Mouse (Mus musculus) heart, embryonic 11.5 days (tissue): ENCODE results near the gene Mrpl38. TPM values are rescaled to one million over a fixed set of nuclear protein-coding genes. Genes with fewer than 3 reads are reported as not detected.

Experiments
- ATAC-seq: fragments of 200-750 bp; cut with Nextera tagmentation; replicated peaks from 2 replicates; pipeline ENCODE4 v1.8.0; 2017; ENCODE audit warnings: moderate library complexity; ENCODE audit not compliant: insufficient number of reproducible peaks, low FRiP score, low TSS enrichment
- H3K27ac ChIP-seq: fragments of 300-500 bp; sonication (generic); 2 replicates; pipeline ENCODE4 v1.5.1; 2014; ENCODE audit warnings: mild to moderate bottlenecking, low read depth, low read length
- H3K27me3 ChIP-seq: fragments of 300-500 bp; sonication (generic); 2 replicates; pipeline ENCODE4 v1.6.1; 2014; ENCODE audit warnings: mild to moderate bottlenecking, low read length, mixed read lengths; ENCODE audit not compliant: control insufficient read depth, insufficient read depth
- H3K36me3 ChIP-seq: fragments of 300-500 bp; sonication (generic); 2 replicates; pipeline ENCODE4 v1.6.1; 2014; ENCODE audit warnings: mild to moderate bottlenecking, low read length, moderate library complexity, mixed read lengths; ENCODE audit not compliant: control insufficient read depth, insufficient read depth
- H3K4me1 ChIP-seq: fragments of 300-500 bp; sonication (generic); 2 replicates; pipeline ENCODE4 v1.6.1; 2014; ENCODE audit warnings: low read length; ENCODE audit not compliant: control insufficient read depth, insufficient read depth
- H3K4me2 ChIP-seq: fragments of 300-500 bp; sonication (generic); 2 replicates; pipeline ENCODE4 v1.6.1; 2014; ENCODE audit warnings: mild to moderate bottlenecking, moderate library complexity
- H3K4me3 ChIP-seq: fragments of 300-500 bp; sonication (generic); 2 replicates; pipeline ENCODE4 v1.5.1; 2014; ENCODE audit warnings: low read depth, low read length
- H3K9ac ChIP-seq: fragments of 300-500 bp; sonication (generic); 2 replicates; pipeline ENCODE4 v1.6.1; 2014; ENCODE audit warnings: mild to moderate bottlenecking, low read depth, low read length, moderate library complexity
- H3K9me3 ChIP-seq: fragments of 300-500 bp; sonication (generic); replicated peaks from 2 replicates; pipeline ENCODE4 v1.6.1; 2016; ENCODE audit warnings: low read length; ENCODE audit not compliant: control insufficient read depth
- WGBS: fragments of 180-500 bp; shearing (Covaris S2); extraction: QIAGEN DNeasy Blood & Tissue Kit; methylation state at CpG from one replicate; pipeline ENCODE4 v1.1.7; 2014; ENCODE audit not compliant: insufficient replicate concordance; 5-methylcytosine and 5-hydroxymethylcytosine counted together
- polyA plus RNA-seq: library from polyadenylated mRNA; unstranded; fragments of >200 nt; fragmentation: Nextera tagmentation; extraction: Ambion mirVana; gene quantifications from 2 replicates; pipeline ENCODE4 v1.2.1, GENCODE M21; 2014

Gene Mrpl38
- polyA plus RNA-seq, 1 experiment from 2014 or later, result 116 TPM

DNA sequence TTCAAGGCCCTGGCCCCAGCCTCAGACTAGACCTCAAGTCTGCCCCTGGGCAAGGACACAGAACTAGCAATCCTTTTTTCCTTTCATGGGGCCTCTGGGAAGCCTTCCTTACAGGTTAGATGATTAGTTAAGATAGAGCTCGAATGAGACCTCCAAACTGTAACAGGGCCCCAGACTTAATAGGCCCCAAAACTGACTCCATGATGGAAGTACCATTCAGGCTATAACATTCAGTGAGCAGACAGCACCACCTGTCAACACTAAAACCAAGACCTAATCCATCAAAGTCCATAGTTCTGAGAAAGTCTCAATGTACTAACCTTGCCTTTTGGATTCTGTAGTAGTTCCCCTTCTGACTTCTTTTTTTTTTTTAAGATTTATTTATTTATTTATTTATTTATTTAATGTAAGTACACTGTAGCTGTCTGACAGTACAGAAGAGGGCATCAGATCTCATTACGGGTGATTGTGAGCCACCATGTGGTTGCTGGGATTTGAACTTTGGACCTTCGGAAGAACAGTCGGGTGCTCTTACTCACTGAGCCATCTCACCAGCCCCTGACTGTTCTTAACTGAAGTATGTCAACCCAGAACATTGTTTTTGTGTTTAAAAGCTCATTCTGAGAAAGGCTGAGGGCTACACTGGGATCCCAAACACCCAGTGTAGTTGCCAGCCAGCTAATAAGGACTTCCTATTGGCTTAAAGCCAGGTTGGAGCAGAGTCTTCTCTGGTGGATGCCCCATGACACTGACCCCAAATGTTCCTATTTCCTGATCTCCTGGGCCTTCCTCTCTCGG is 31.5 kb upstream of the Mrpl38 start:
- Histone ChIP-seq H3K36me3 (peaks cover 21% of the 10 kb centered on the region), H3K4me3 (no peak overlapping the region), H3K27ac (no peak overlapping the region), H3K27me3 (no peaks in the 10 kb centered on the region), H3K9me3 (no peaks in the 10 kb centered on the region), H3K4me1 (0 out of 2 replicates have a peak, but pooled peaks cover 5% of the 10 kb centered on the region), H3K4me2 (no peak overlapping the region), H3K9ac (no peak overlapping the region)
- 72% methylated on average over 5 of the region's 5 CpGs for WGBS
- ATAC-seq, result no peak

DNA sequence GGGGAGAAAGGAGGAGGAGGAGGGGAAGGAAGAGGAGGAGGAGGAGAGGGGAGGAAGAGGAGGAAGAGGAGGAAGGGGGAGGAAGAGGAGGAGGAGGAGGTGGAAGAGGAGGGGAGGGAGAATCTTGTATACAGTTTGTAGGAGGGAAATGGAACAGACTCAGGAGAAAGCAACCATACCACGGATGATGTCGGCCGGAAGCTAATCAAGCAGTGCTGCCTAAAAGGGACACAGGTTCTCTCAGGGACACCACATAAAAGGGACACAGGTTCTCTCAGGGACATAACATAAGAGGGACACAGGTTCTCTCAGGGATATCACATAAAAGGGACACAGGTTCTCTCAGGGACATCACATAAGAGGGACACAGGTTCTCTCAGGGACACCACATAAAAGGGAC is 30.5 kb upstream of the Mrpl38 start:
- Histone ChIP-seq H3K4me1 (0 out of 2 replicates have a peak, but pooled peaks cover 5% of the 10 kb centered on the region), H3K36me3 (peaks cover 14% of the 10 kb centered on the region), H3K4me3 (no peak overlapping the region), H3K9ac (no peak overlapping the region), H3K4me2 (no peak overlapping the region), H3K27ac (no peak overlapping the region), H3K27me3 (no peaks in the 10 kb centered on the region), H3K9me3 (no peaks in the 10 kb centered on the region)
- no peak for ATAC-seq
- WGBS, result 79% methylated on average over 3 of the region's 3 CpGs

DNA sequence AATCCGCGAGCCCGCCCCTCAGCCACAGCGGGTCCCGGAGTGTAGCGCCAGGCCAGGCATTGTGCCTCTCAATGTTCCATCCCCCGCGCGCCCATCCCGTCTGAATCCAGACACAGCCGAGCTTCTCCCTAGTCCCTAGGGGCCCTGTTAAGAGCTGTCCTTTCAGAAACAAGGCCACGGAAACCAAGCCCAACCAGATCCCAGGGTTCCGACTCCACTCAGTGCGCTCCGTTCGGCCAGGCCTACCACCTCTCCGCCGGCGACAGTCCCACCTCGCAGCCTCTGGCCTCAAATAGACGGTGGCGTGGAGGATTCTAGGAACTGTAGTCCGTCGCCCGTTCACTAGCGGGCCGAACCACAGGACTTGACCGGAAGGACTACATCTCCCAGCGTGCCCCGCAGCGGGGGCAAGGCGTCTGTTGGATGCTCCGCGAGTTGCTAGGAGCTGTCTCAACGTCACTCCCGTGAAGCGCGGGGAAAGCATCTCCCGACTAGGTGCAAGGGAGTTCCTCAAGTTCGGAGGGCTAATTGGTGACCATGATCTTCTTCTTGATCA is 29.3 kb upstream of the Mrpl38 start, which contains the start of gene Fbf1:
Fbf1 (minus strand) TSS at position 283 of the 556 bp plus-strand sequence.
- H3K27ac ChIP-seq, result peak within 1 kb of the TSS; percentile 95
- under 1% methylated on average over 40 of the region's 40 CpGs for WGBS
- H3K4me2 ChIP-seq, result peak within 1 kb of the TSS; percentile 84
- no peaks in the 10 kb centered on the region for H3K27me3 ChIP-seq
- peaks cover 10% of the 10 kb centered on the region for H3K36me3 ChIP-seq
- 0 out of 2 replicates have a peak, but pooled peaks cover 5% of the 10 kb centered on the region for H3K4me1 ChIP-seq
- H3K9me3 ChIP-seq, result no peaks in the 10 kb centered on the region
- peak within 1 kb of the TSS; percentile 90 for H3K9ac ChIP-seq
- peak; percentile 93 for ATAC-seq
- H3K4me3 ChIP-seq, result peak within 1 kb of the TSS; percentile 73

DNA sequence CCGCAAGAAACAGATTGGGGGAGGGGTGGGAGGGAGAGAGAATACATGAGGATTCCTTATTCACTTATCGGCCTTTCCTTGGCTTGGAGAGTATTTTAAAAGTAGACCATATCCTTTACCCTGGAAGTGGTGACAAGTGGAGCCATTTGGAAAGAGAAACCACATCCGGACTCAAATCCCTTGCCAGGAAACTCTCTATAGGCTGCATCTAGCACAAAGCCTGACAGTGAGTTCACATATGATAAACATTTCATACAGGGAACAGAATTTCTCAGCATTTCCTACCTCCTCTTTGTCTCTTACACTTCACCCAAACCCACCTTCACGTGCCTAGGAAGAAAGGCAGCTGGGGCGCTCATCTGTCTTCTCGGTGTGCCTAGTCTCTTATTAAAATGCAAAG is 28.6 kb upstream of the Mrpl38 start:
- H3K27me3 ChIP-seq, result no peaks in the 10 kb centered on the region
- ATAC-seq, result no peak
- H3K9ac ChIP-seq, result peak overlapping the region; percentile 90

DNA sequence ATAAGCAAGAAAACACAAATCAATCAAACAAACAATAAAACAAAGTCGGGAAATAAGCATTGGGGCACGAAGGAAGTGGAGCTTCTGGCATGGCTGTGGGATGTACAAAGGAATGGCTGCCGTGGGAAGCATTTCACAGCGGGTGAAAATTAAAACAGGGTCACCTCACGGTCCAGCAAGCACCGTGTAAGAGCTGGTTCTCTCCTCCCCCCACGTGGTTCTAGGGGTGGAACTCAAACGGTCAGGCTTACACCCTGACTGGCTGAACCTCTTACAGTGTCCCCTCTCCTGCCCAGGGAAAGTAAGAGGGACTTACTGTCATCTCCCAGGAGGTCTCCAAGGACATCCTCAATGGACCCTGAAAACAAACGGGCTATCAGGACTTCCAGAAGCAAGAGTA is 24.3 kb upstream of the Mrpl38 start:
- Histone ChIP-seq H3K9me3 (no peaks in the 10 kb centered on the region), H3K27me3 (no peaks in the 10 kb centered on the region), H3K4me3 (no peak overlapping the region), H3K9ac (no peak overlapping the region), H3K4me2 (no peak overlapping the region), H3K4me1 (0 out of 2 replicates have a peak, but pooled peaks cover 5% of the 10 kb centered on the region), H3K27ac (no peak overlapping the region), H3K36me3 (no peaks in the 10 kb centered on the region)
- 69% methylated on average over 9 of the region's 9 CpGs for WGBS
- no peak for ATAC-seq

More for the DNA sequence above, 28.6 kb upstream of the Mrpl38 start:
- 6% methylated on average over 6 of the region's 6 CpGs for WGBS
- Histone ChIP-seq H3K27ac (peak overlapping the region; percentile 95), H3K4me2 (peak overlapping the region; percentile 84), H3K4me3 (peak overlapping the region; percentile 73), H3K9me3 (no peaks in the 10 kb centered on the region), H3K36me3 (peaks cover 4% of the 10 kb centered on the region), H3K4me1 (0 out of 2 replicates have a peak, but pooled peaks cover 5% of the 10 kb centered on the region)

DNA sequence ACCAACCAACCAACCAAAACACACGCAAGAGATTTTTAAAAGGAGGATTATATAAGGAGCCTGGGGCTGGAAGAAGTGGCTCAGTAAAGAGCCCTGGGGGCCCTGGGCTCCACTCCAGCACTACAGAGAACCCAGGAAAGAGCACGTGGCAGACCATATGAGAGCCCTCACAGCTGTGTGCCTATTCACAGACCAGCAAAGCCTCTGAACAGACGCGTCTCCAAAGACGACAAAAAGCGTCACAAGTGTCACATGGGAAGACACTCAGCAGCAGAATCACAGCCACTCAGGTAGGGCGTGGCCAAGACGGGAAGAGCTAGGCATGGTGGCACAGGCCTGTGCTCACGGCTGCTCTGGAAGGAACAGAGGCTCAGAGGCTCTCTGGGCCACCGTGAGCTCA is 23.5 kb upstream of the Mrpl38 start:
- 82% methylated on average over 10 of the region's 10 CpGs for WGBS
- Histone ChIP-seq H3K4me3 (no peak overlapping the region), H3K36me3 (no peaks in the 10 kb centered on the region), H3K4me1 (0 out of 2 replicates have a peak, but pooled peaks cover 5% of the 10 kb centered on the region), H3K27ac (no peak overlapping the region), H3K9me3 (no peaks in the 10 kb centered on the region), H3K9ac (no peak overlapping the region), H3K27me3 (no peaks in the 10 kb centered on the region), H3K4me2 (no peak overlapping the region)
- no peak for ATAC-seq

GRCm38 (mm10) chr11:116161312-116161711 is 22.6 kb upstream of the Mrpl38 start:
- ATAC-seq, result no peak

DNA sequence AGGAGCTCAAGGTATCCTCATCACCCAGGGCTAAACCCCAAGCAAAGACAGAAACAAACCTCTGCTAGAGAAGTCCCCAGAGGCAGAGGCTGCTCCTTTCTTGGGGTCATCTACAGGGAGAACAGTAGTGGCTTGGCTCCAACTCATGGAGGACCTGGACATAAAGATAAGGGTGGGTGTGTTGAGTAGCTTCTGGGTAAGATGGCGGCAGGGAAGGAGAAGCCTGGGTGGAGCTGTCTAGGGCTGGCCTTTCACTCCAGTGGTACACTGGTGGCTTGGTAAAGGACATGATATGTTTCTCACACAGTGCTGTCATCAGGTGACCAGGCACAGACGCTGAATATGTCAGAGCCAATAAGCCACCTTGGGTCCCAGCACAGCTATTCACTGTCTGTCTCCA is 12.3 kb upstream of the Mrpl38 start:
- 71% methylated on average over 2 of the region's 2 CpGs for WGBS
- peaks cover 41% of the 10 kb centered on the region for H3K36me3 ChIP-seq

More at GRCm38 (mm10) chr11:116161312-116161711, 22.6 kb upstream of the Mrpl38 start:
- no peaks in the 10 kb centered on the region for H3K27me3 ChIP-seq
- no peak overlapping the region for H3K27ac ChIP-seq
- no peaks in the 10 kb centered on the region for H3K9me3 ChIP-seq
- 0 out of 2 replicates have a peak, but pooled peaks cover under 1% of the 10 kb centered on the region for H3K4me1 ChIP-seq
- H3K4me3 ChIP-seq, result no peak overlapping the region
- H3K36me3 ChIP-seq, result no peaks in the 10 kb centered on the region; the same call in 1 of the 2 replicates
- no peak overlapping the region for H3K4me2 ChIP-seq
- whole genome bisulfite sequencing, result 62% methylated on average over 12 of the region's 12 CpGs
- H3K9ac ChIP-seq, result no peak overlapping the region

More for the DNA sequence above, 12.3 kb upstream of the Mrpl38 start:
- peak; percentile 64 for ATAC-seq
- Histone ChIP-seq H3K9ac (no peak overlapping the region), H3K27ac (peak overlapping the region; percentile 50; the same call in 1 of the 2 replicates), H3K4me3 (no peak overlapping the region), H3K9me3 (no peaks in the 10 kb centered on the region), H3K4me1 (peaks cover 8% of the 10 kb centered on the region; the same call in 1 of the 2 replicates), H3K4me2 (no peak overlapping the region), H3K27me3 (no peaks in the 10 kb centered on the region)
